ENCODE assay signal across 11 mouse cellular contexts in genomic region chr17:66419421-66419820, GRCm38 (mm10). TPM values are rescaled to one million over a fixed set of nuclear protein-coding genes. Genes with fewer than 3 reads are reported as not detected.
A peak's percentile ranks its signal among the peaks of the same experiment; 100 is the strongest.
DNase-seq lines count a peak whose midpoint lies in the region; ATAC-seq lines count a peak whose summit lies in the region.
"Had no signal": no experiment of that assay in that cellular context is flagged by ENCODE, and none has a peak within 500 bp of the region (broad histone marks: within the 10 kb centered on the region; RNA-seq: fewer than 3 reads in every experiment).

No protein-coding gene starts in this region.

- H3K4me2 ChIP-seq in kidney, embryonic 15.5 days, result no peak overlapping the region
- H3K4me2 ChIP-seq in embryonic facial prominence, embryonic 11.5 days (ENCODE audit: low read depth, low read length), result no peak overlapping the region
- H3K4me2 ChIP-seq: midbrain, embryonic 13.5 days had no signal

- H3K36me3 ChIP-seq in kidney, embryonic 15.5 days, result 0 out of 2 replicates have a peak, but pooled peaks cover 6% of the 10 kb centered on the region
- no peaks in the 10 kb centered on the region for H3K36me3 ChIP-seq in embryonic facial prominence, embryonic 11.5 days (replicated peaks; ENCODE audit: control insufficient read depth, insufficient read depth, low read depth, low read length)

- no peak for DNase-seq in kidney, adult 8-10 months
- DNase-seq in Muller cell, postnatal 12 days (ENCODE audit: inconsistent ontology term), result peak; percentile 43
- DNase-seq in embryonic facial prominence, embryonic 11.5 days (ENCODE audit: low spot score), result peak; percentile 54
- peak; percentile 15 to 42 for DNase-seq in lung, postnatal 4 days
- DNase-seq in cerebellum, adult 9-11 months, result no peak
- no peak for DNase-seq in adrenal gland, postnatal 10 days
- DNase-seq: cerebellum, adult 8-10 months; heart, adult 2 months had no signal

- peak; percentile 37; the same call in 1 of the 2 replicates for ATAC-seq in kidney, embryonic 15.5 days (replicated peaks; ENCODE audit: low FRiP score)
- no peak for ATAC-seq in embryonic facial prominence, embryonic 11.5 days (replicated peaks; ENCODE audit: insufficient number of reproducible peaks, low FRiP score, low TSS enrichment, low read depth)
- ATAC-seq: midbrain, embryonic 13.5 days had no signal

- 49% methylated on average over 8 of the region's 8 CpGs for WGBS in kidney, embryonic 15.5 days
- 44% methylated on average over 8 of the region's 8 CpGs for WGBS in embryonic facial prominence, embryonic 11.5 days

- peaks cover 37% of the 10 kb centered on the region for H3K4me1 ChIP-seq in kidney, embryonic 15.5 days
- peaks cover 3% of the 10 kb centered on the region; the same call in 1 of the 2 replicates for H3K4me1 ChIP-seq in embryonic facial prominence, embryonic 11.5 days (ENCODE audit: control insufficient read depth, insufficient read depth, low read length)

- no peak overlapping the region for H3K4me3 ChIP-seq in kidney, embryonic 15.5 days (replicated peaks)
- no peak overlapping the region for H3K4me3 ChIP-seq in embryonic facial prominence, embryonic 11.5 days (ENCODE audit: low read depth, low read length)
- H3K4me3 ChIP-seq: heart, adult 2 months; midbrain, embryonic 13.5 days had no signal

- H3K9me3 ChIP-seq in kidney, embryonic 15.5 days (replicated peaks), result no peaks in the 10 kb centered on the region
- no peaks in the 10 kb centered on the region for H3K9me3 ChIP-seq in embryonic facial prominence, embryonic 11.5 days (replicated peaks; ENCODE audit: control insufficient read depth, low read length)
- H3K9me3 ChIP-seq: midbrain, embryonic 13.5 days had no signal

- H3K27me3 ChIP-seq in kidney, embryonic 15.5 days, result peaks cover 5% of the 10 kb centered on the region; the same call in 1 of the 2 replicates
- H3K27me3 ChIP-seq in embryonic facial prominence, embryonic 11.5 days (ENCODE audit: control insufficient read depth, insufficient read depth, low read length), result no peaks in the 10 kb centered on the region
- H3K27me3 ChIP-seq: midbrain, embryonic 13.5 days had no signal

- H3K27ac ChIP-seq in kidney, embryonic 15.5 days, result no peak overlapping the region
- no peak overlapping the region for H3K27ac ChIP-seq in embryonic facial prominence, embryonic 11.5 days (replicated peaks; ENCODE audit: low read depth, low read length)
- H3K27ac ChIP-seq: heart, adult 2 months; liver, embryonic 14.5 days; midbrain, embryonic 13.5 days had no signal

- H3K9ac ChIP-seq in kidney, embryonic 15.5 days, result no peak overlapping the region
- H3K9ac ChIP-seq in embryonic facial prominence, embryonic 11.5 days (replicated peaks; ENCODE audit: low read length), result no peak overlapping the region
- H3K9ac ChIP-seq: liver, embryonic 14.5 days; midbrain, embryonic 13.5 days had no signal

RNA-seq across cellular contexts. Expression of gene Mtcl1, which starts 30.1 kb away (rescaled TPM):
- 6.0 and 6.4 TPM in 2 replicates for polyA plus RNA-seq in kidney, embryonic 15.5 days (2015; fragmentation: Nextera tagmentation; extraction: Ambion mirVana)
- 6.0 and 8.9 TPM in 2 replicates for polyA plus RNA-seq in embryonic facial prominence, embryonic 11.5 days (2014; fragmentation: Nextera tagmentation; extraction: Ambion mirVana)
- total RNA-seq in adrenal gland, postnatal 10 days (2021), result 10 to 100 TPM in 1 of 2 experiments, 1 to 10 TPM in 1; 9.3 to 13.2 TPM

Comparison
In these comparisons a context has a peak if more than half of its experiments do, and no peak if none do; other contexts are left out.
1. DNase-seq: peak in Muller cell, postnatal 12 days (single experiment), embryonic facial prominence, embryonic 11.5 days (single experiment) and lung, postnatal 4 days (2 of 2); none in kidney, adult 8-10 months (0 of 2), cerebellum, adult 9-11 months (single experiment) and adrenal gland, postnatal 10 days (single experiment).